Mouse (Mus musculus): ENCODE measurements around the gene Map2k6. TPM values are rescaled to one million over a fixed set of nuclear protein-coding genes. Genes with fewer than 3 reads are reported as not detected.

Map2k6 gene
- total and polyA plus RNA-seq, 3 experiments = 0.33 TPM; not detected in 2

GRCm38 (mm10) chr11:110562320-110563081, 163.6 kb downstream of the Map2k6 start:
- ATAC-seq (ENCODE audit: extremely low read depth, insufficient number of reproducible peaks, low FRiP score, poor library complexity, severe bottlenecking) = no peak
- TF ChIP-seq CTCF (IDR thresholded peaks at IDR 0.05; ENCODE audit: low read depth, low read length) = no peak
- TF ChIP-seq GATA1 (IDR thresholded peaks at IDR 0.05; ENCODE audit: borderline replicate concordance, low read length) = no peak
- TF ChIP-seq GATA2 (IDR thresholded peaks at IDR 0.05; ENCODE audit: borderline replicate concordance, low read depth, low read length) = no peak
- TF ChIP-seq TAL1 (conservative IDR thresholded peaks at IDR 0.05; ENCODE audit: low read depth, low read length) = no peak
- TF ChIP-seq POLR2AphosphoS5 (IDR thresholded peaks at IDR 0.05; ENCODE audit: insufficient replicate concordance, low read depth, low read length) = no peak
- Histone ChIP-seq H3K27me3 (ENCODE audit: insufficient read depth, low read length) (no peaks in the 10 kb centered on the region), H3K4me1 (ENCODE audit: insufficient read depth, low read depth, low read length) (no peaks in the 10 kb centered on the region), H3K4me3 (ENCODE audit: low read depth, low read length) (no peak overlapping the region), H3K36me3 (replicated peaks) (no peaks in the 10 kb centered on the region), H3K9me3 (replicated peaks) (peaks cover 36% of the 10 kb centered on the region)
- DNase-seq (ENCODE audit: low spot score) = no peak

DNA sequence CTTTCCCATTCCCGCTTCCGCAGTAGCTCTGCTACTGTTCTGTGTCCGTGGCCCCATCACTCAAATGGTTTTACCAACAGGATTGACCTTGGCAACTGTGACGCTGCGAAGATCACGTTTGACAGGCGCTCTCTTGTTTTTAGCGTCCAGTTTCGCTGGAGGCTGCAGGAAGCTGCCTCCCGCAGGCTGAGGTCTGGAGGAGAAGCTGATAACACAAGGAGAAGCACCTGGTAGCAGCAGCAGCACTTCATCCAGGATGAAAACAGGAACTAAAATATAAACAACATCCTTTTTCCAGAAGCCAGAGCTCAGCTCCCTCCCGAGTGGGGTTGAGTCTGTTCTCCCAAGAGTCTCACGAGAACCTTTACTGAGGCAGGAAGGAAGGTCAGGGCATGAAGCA, 164.3 kb downstream of the Map2k6 start:
- Histone ChIP-seq H3K9me3 (replicated peaks) (peaks cover 35% of the 10 kb centered on the region), H3K36me3 (replicated peaks) (no peaks in the 10 kb centered on the region), H3K27me3 (ENCODE audit: insufficient read depth, low read length) (no peaks in the 10 kb centered on the region), H3K4me1 (ENCODE audit: insufficient read depth, low read depth, low read length) (no peaks in the 10 kb centered on the region), H3K4me3 (ENCODE audit: low read depth, low read length) (no peak overlapping the region)
- no peak for ATAC-seq (ENCODE audit: extremely low read depth, insufficient number of reproducible peaks, low FRiP score, poor library complexity, severe bottlenecking)
- TF ChIP-seq TAL1 (conservative IDR thresholded peaks at IDR 0.05; ENCODE audit: low read depth, low read length) (no peak), POLR2AphosphoS5 (IDR thresholded peaks at IDR 0.05; ENCODE audit: insufficient replicate concordance, low read depth, low read length) (no peak), CTCF (IDR thresholded peaks at IDR 0.05; ENCODE audit: low read depth, low read length) (no peak), GATA2 (IDR thresholded peaks at IDR 0.05; ENCODE audit: borderline replicate concordance, low read depth, low read length) (no peak), GATA1 (IDR thresholded peaks at IDR 0.05; ENCODE audit: borderline replicate concordance, low read length) (no peak)
- no peak for DNase-seq (ENCODE audit: low spot score)

- Histone ChIP-seq H3K4me3 (ENCODE audit: low read depth, low read length) (no peak overlapping the region), H3K9me3 (replicated peaks) (peaks cover 34% of the 10 kb centered on the region), H3K27me3 (ENCODE audit: insufficient read depth, low read length) (no peaks in the 10 kb centered on the region), H3K4me1 (ENCODE audit: insufficient read depth, low read depth, low read length) (no peaks in the 10 kb centered on the region), H3K36me3 (replicated peaks) (no peaks in the 10 kb centered on the region)
- DNase-seq (ENCODE audit: low spot score) = no peak
- no peak for ATAC-seq (ENCODE audit: extremely low read depth, insufficient number of reproducible peaks, low FRiP score, poor library complexity, severe bottlenecking)
- no peak for TF ChIP-seq TAL1 (conservative IDR thresholded peaks at IDR 0.05; ENCODE audit: low read depth, low read length)
- TF ChIP-seq GATA1 (IDR thresholded peaks at IDR 0.05; ENCODE audit: borderline replicate concordance, low read length) = no peak
- TF ChIP-seq CTCF (IDR thresholded peaks at IDR 0.05; ENCODE audit: low read depth, low read length) = no peak
- TF ChIP-seq POLR2AphosphoS5 (IDR thresholded peaks at IDR 0.05; ENCODE audit: insufficient replicate concordance, low read depth, low read length) = no peak
- TF ChIP-seq GATA2 (IDR thresholded peaks at IDR 0.05; ENCODE audit: borderline replicate concordance, low read depth, low read length) = no peak
Measured at GRCm38 (mm10) chr11:110563801-110564200, 164.9 kb downstream of the Map2k6 start.

- Histone ChIP-seq H3K4me1 (ENCODE audit: insufficient read depth, low read depth, low read length) (no peaks in the 10 kb centered on the region), H3K27me3 (ENCODE audit: insufficient read depth, low read length) (no peaks in the 10 kb centered on the region), H3K36me3 (replicated peaks) (no peaks in the 10 kb centered on the region), H3K4me3 (ENCODE audit: low read depth, low read length) (no peak overlapping the region), H3K9me3 (replicated peaks) (peaks cover 36% of the 10 kb centered on the region)
- no peak for TF ChIP-seq POLR2AphosphoS5 (IDR thresholded peaks at IDR 0.05; ENCODE audit: insufficient replicate concordance, low read depth, low read length)
- no peak for TF ChIP-seq TAL1 (conservative IDR thresholded peaks at IDR 0.05; ENCODE audit: low read depth, low read length)
- no peak for TF ChIP-seq GATA2 (IDR thresholded peaks at IDR 0.05; ENCODE audit: borderline replicate concordance, low read depth, low read length)
- TF ChIP-seq GATA1 (IDR thresholded peaks at IDR 0.05; ENCODE audit: borderline replicate concordance, low read length) = no peak
- no peak for TF ChIP-seq CTCF (IDR thresholded peaks at IDR 0.05; ENCODE audit: low read depth, low read length)
- DNase-seq (ENCODE audit: low spot score) (no peak), ATAC-seq (ENCODE audit: extremely low read depth, insufficient number of reproducible peaks, low FRiP score, poor library complexity, severe bottlenecking) (no peak)
Measured at GRCm38 (mm10) chr11:110566307-110566706, 167.4 kb downstream of the Map2k6 start.

DNA sequence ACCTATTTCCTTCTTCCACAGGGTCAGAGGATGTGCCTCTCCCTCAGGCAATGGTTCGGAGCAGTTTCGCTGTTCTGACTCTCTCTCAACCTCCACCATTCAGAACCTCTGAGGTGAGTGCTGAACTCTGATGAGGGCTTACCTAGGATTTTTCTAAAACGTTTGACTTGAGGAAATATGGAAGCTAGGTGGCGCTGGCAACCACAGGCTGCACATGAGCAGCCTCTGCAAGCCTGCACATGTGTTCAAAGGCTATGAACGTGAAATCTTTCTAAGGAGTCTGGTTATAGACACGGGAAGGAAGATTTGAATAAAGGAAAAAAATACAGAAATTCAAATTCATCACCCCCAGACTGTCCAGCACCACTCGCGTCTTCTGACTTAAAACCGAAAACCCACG, 173.6 kb downstream of the Map2k6 start:
- DNase-seq (ENCODE audit: low spot score) (no peak), ATAC-seq (ENCODE audit: extremely low read depth, insufficient number of reproducible peaks, low FRiP score, poor library complexity, severe bottlenecking) (no peak)
- no peak for TF ChIP-seq POLR2AphosphoS5 (IDR thresholded peaks at IDR 0.05; ENCODE audit: insufficient replicate concordance, low read depth, low read length)
- TF ChIP-seq TAL1 (conservative IDR thresholded peaks at IDR 0.05; ENCODE audit: low read depth, low read length) = no peak
- no peak for TF ChIP-seq GATA1 (IDR thresholded peaks at IDR 0.05; ENCODE audit: borderline replicate concordance, low read length)
- no peak for TF ChIP-seq CTCF (IDR thresholded peaks at IDR 0.05; ENCODE audit: low read depth, low read length)
- no peak for TF ChIP-seq GATA2 (IDR thresholded peaks at IDR 0.05; ENCODE audit: borderline replicate concordance, low read depth, low read length)
- no peaks in the 10 kb centered on the region for H3K4me1 ChIP-seq (ENCODE audit: insufficient read depth, low read depth, low read length)
- no peaks in the 10 kb centered on the region for H3K36me3 ChIP-seq (replicated peaks)
- H3K4me3 ChIP-seq (ENCODE audit: low read depth, low read length) = no peak overlapping the region
- H3K9me3 ChIP-seq (replicated peaks) = peaks cover 35% of the 10 kb centered on the region
- no peaks in the 10 kb centered on the region for H3K27me3 ChIP-seq (ENCODE audit: insufficient read depth, low read length)

Other genes with a start within 250 kb of the Map2k6 start
- not detected in 2 replicates for gene Abca9, start 230.9 kb upstream of the Map2k6 start, total RNA-seq (2014; fragmentation: Nextera tagmentation)
- 0.11 and 0.29 TPM in 2 replicates for gene Abca9, start 230.9 kb upstream of the Map2k6 start, total RNA-seq (2017)
- gene Abca9, start 230.9 kb upstream of the Map2k6 start, polyA plus RNA-seq (2012) = not detected in 2 replicates
- gene Abca6, start 147.3 kb upstream of the Map2k6 start, total RNA-seq (2014; fragmentation: Nextera tagmentation) = not detected in 2 replicates
- gene Abca6, start 147.3 kb upstream of the Map2k6 start, total RNA-seq (2017) = not detected in 2 replicates
- not detected in 2 replicates for gene Abca6, start 147.3 kb upstream of the Map2k6 start, polyA plus RNA-seq (2012)
- gene Abca5, start 61.4 kb upstream of the Map2k6 start, total RNA-seq (2014; fragmentation: Nextera tagmentation) = 0.15 TPM in 1 of 2 replicates, not detected in the other
- gene Abca5, start 61.4 kb upstream of the Map2k6 start, total RNA-seq (2017) = 0.16 and 0.17 TPM in 2 replicates
- not detected in 2 replicates for gene Abca5, start 61.4 kb upstream of the Map2k6 start, polyA plus RNA-seq (2012)